In genomic region chr11:97424802-97425201, GRCm38 (mm10) we compare ENCODE assay signal across 20 mouse cellular contexts. TPM values are rescaled to one million over a fixed set of nuclear protein-coding genes. Genes with fewer than 3 reads are reported as not detected.
DNase-seq lines count a peak whose midpoint lies in the region; ATAC-seq and TF ChIP-seq lines count a peak whose summit lies in the region.
"Had no signal": no experiment of that assay in that cellular context is flagged by ENCODE, and none has a peak within 500 bp of the region (broad histone marks: within the 10 kb centered on the region; RNA-seq: fewer than 3 reads in every experiment).

No protein-coding gene starts in this region.

- DNase-seq in heart, postnatal 14 days = no peak
- no peak for DNase-seq in layer of hippocampus, adult 2 months (ENCODE audit: low spot score in 2 of 2)
- DNase-seq in layer of hippocampus, postnatal 14 days (ENCODE audit: low spot score in 2 of 2) = no peak
- DNase-seq in liver, embryonic 11.5 days (ENCODE audit: low spot score) = no peak
- no peak for DNase-seq in right cerebral cortex, adult 18-20 months
- DNase-seq: cerebellum, adult 9-11 months; kidney, adult 2 months; kidney, postnatal 25 days; layer of hippocampus, adult 9-11 months; lung, adult 18-20 months; right cerebral cortex, postnatal 25 days; thymus, postnatal 36 days had no signal

- H3K9me3 ChIP-seq in heart, embryonic 11.5 days (replicated peaks; ENCODE audit: control insufficient read depth, low read length) = no peaks in the 10 kb centered on the region
- no peaks in the 10 kb centered on the region for H3K9me3 ChIP-seq in liver, embryonic 11.5 days (ENCODE audit: control insufficient read depth, low read length)
- no peaks in the 10 kb centered on the region for H3K9me3 ChIP-seq in liver, embryonic 16.5 days (replicated peaks; ENCODE audit: control insufficient read depth, low read length)
- H3K9me3 ChIP-seq: embryonic facial prominence, embryonic 15.5 days; forebrain, embryonic 13.5 days; hindbrain, embryonic 15.5 days; neural tube, embryonic 13.5 days had no signal

- H3K4me2 ChIP-seq in heart, embryonic 11.5 days = peak overlapping the region; percentile 45; the same call in 1 of the 2 replicates
- H3K4me2 ChIP-seq in liver, embryonic 11.5 days = peak overlapping the region; percentile 57
- peak overlapping the region; percentile 66 for H3K4me2 ChIP-seq in liver, embryonic 16.5 days (ENCODE audit: low read depth, low read length)
- H3K4me2 ChIP-seq: embryonic facial prominence, embryonic 15.5 days; forebrain, embryonic 13.5 days; hindbrain, embryonic 15.5 days; neural tube, embryonic 13.5 days had no signal

- intact Hi-C loops in heart, postnatal 14 days (cut with DNase I) = no loop called here

- no peak for ATAC-seq in heart, embryonic 11.5 days (replicated peaks; ENCODE audit: insufficient number of reproducible peaks, low FRiP score, low TSS enrichment)
- ATAC-seq in liver, embryonic 11.5 days (replicated peaks; ENCODE audit: low FRiP score) = no peak
- no peak for ATAC-seq in liver, embryonic 16.5 days (ENCODE audit: low read depth)
- ATAC-seq: activated CD4-positive, CD25-positive, alpha-beta regulatory T cell, adult 4 months; forebrain, embryonic 13.5 days; Patski had no signal

- H3K27ac ChIP-seq in heart, embryonic 11.5 days (ENCODE audit: low read depth, low read length) = peak overlapping the region; percentile 59; the same call in 1 of the 2 replicates
- peak overlapping the region; percentile 90 for H3K27ac ChIP-seq in layer of hippocampus, adult 2 months
- peak overlapping the region; percentile 59 for H3K27ac ChIP-seq in liver, embryonic 11.5 days (ENCODE audit: low read depth, low read length)
- peak overlapping the region; percentile 77 for H3K27ac ChIP-seq in liver, embryonic 16.5 days (ENCODE audit: low read length)
- H3K27ac ChIP-seq: embryonic facial prominence, embryonic 15.5 days; forebrain, embryonic 13.5 days; hindbrain, embryonic 15.5 days; neural tube, embryonic 13.5 days had no signal

- H3K9ac ChIP-seq in heart, embryonic 11.5 days (ENCODE audit: low read depth, low read length) = 0 out of 2 replicates have a peak overlapping the region, but pooled peaks have one; percentile 46
- H3K9ac ChIP-seq in liver, embryonic 11.5 days (ENCODE audit: low read depth, low read length) = no peak overlapping the region
- peak overlapping the region; percentile 25 for H3K9ac ChIP-seq in liver, embryonic 16.5 days (ENCODE audit: low read depth, low read length)
- H3K9ac ChIP-seq: embryonic facial prominence, embryonic 15.5 days; forebrain, embryonic 13.5 days; hindbrain, embryonic 15.5 days; neural tube, embryonic 13.5 days had no signal

- H3K4me3 ChIP-seq in heart, embryonic 11.5 days (ENCODE audit: low read depth, low read length) = no peak overlapping the region
- no peak overlapping the region for H3K4me3 ChIP-seq in layer of hippocampus, adult 2 months
- H3K4me3 ChIP-seq in liver, embryonic 11.5 days (ENCODE audit: low read depth, low read length) = no peak overlapping the region
- H3K4me3 ChIP-seq in liver, embryonic 16.5 days (ENCODE audit: low read depth, low read length) = no peak overlapping the region; the same call in 1 of the 2 replicates
- H3K4me3 ChIP-seq: embryonic facial prominence, embryonic 15.5 days; forebrain, embryonic 13.5 days; hindbrain, embryonic 15.5 days; neural tube, embryonic 13.5 days had no signal

- no peaks in the 10 kb centered on the region for H3K27me3 ChIP-seq in heart, embryonic 11.5 days (ENCODE audit: control insufficient read depth, insufficient read depth, low read length)
- no peaks in the 10 kb centered on the region for H3K27me3 ChIP-seq in liver, embryonic 11.5 days (replicated peaks; ENCODE audit: control insufficient read depth, insufficient read depth, low read length)
- H3K27me3 ChIP-seq in liver, embryonic 16.5 days (ENCODE audit: control insufficient read depth, insufficient read depth, low read depth, low read length) = no peaks in the 10 kb centered on the region
- H3K27me3 ChIP-seq: embryonic facial prominence, embryonic 15.5 days; hindbrain, embryonic 15.5 days; Patski had no signal

- TF ChIP-seq CTCF in layer of hippocampus, adult 2 months (conservative IDR thresholded peaks at IDR 0.05) = no peak

- peaks cover 53% of the 10 kb centered on the region for H3K4me1 ChIP-seq in heart, embryonic 11.5 days (ENCODE audit: control insufficient read depth, insufficient read depth, low read length)
- H3K4me1 ChIP-seq in liver, embryonic 11.5 days (replicated peaks; ENCODE audit: control insufficient read depth, insufficient read depth, low read length) = peaks cover 49% of the 10 kb centered on the region
- H3K4me1 ChIP-seq in liver, embryonic 16.5 days (ENCODE audit: control insufficient read depth, low read depth, low read length) = peaks cover 51% of the 10 kb centered on the region

- H3K36me3 ChIP-seq in heart, embryonic 11.5 days (ENCODE audit: control insufficient read depth, insufficient read depth, low read length) = no peaks in the 10 kb centered on the region
- H3K36me3 ChIP-seq in liver, embryonic 11.5 days (ENCODE audit: control insufficient read depth, insufficient read depth, low read length) = no peaks in the 10 kb centered on the region
- H3K36me3 ChIP-seq in liver, embryonic 16.5 days (ENCODE audit: control insufficient read depth, insufficient read depth) = no peaks in the 10 kb centered on the region
- H3K36me3 ChIP-seq: embryonic facial prominence, embryonic 15.5 days; hindbrain, embryonic 15.5 days; neural tube, embryonic 13.5 days had no signal

- WGBS in heart, embryonic 11.5 days (ENCODE audit: insufficient replicate concordance) = 47% methylated on average over 3 of the region's 3 CpGs
- 57% methylated on average over 3 of the region's 3 CpGs for WGBS in liver, embryonic 11.5 days
- 63% methylated on average over 3 of the region's 3 CpGs for WGBS in liver, embryonic 16.5 days (ENCODE audit: insufficient replicate concordance)

RNA-seq across cellular contexts. Expression of gene Arhgap23, which starts 9.5 kb away (rescaled TPM):
- polyA plus RNA-seq in heart, embryonic 11.5 days (2014; fragmentation: Nextera tagmentation; extraction: Ambion mirVana) = 6.7 and 8.3 TPM in 2 replicates
- total RNA-seq in heart, postnatal 14 days (2021) = 10 to 100 TPM; 24.8 to 25.1 TPM
- 10 to 100 TPM; 66.0 to 74.1 TPM for total RNA-seq in layer of hippocampus, adult 2 months (2021)
- 10 to 100 TPM; 66.7 to 70.0 TPM for total RNA-seq in layer of hippocampus, postnatal 14 days (2021)
- polyA plus RNA-seq in liver, embryonic 11.5 days (2014; fragmentation: Nextera tagmentation; extraction: Ambion mirVana) = 9.3 and 10.9 TPM in 2 replicates
- polyA plus RNA-seq in liver, embryonic 16.5 days (2015; fragmentation: Nextera tagmentation; extraction: Ambion mirVana) = 4.8 and 5.4 TPM in 2 replicates
- polyA plus RNA-seq: activated CD4-positive, CD25-positive, alpha-beta regulatory T cell, adult 4 months had no signal
